Mouse (Mus musculus): ENCODE results near the gene Pde7b. TPM values are rescaled to one million over a fixed set of nuclear protein-coding genes. Genes with fewer than 3 reads are reported as not detected.

Pde7b gene
- polyA plus RNA-seq, 1 experiment from 2014 or later = 2.1 TPM

DNA sequence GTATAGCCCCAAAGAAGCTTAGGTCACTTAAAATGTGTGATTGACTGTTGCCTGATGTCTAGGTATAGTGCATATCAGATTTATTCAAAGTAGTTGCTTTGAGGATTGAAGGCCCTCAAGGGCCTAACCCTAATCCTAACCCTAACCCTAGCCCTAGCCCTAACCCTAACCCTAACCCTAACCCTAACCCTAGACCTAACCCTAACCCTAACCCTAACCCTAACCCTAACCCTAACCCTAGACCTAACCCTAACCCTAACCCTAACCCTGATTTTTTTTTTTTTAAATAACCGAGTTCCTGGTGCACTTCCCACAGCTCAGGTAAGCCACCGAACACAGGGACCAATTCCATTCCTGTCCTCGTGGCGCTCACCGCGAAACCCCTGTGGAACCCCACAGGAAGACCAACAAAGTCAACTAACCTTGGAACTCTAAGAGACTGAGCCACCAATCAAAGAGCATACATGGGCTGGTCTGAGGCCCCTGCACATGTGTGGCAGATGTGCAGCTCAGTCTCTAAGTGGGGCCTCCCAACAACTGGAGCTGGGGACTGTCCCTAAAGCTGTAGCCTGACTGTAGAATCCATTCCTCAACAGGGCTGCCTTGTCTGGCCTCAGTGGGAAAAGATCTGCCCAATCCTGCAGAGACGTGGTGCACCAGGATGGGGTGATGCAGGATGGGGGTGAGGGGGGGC is 265.1 kb downstream of the Pde7b start:
- H3K4me3 ChIP-seq = no peak overlapping the region
- DNase-seq (ENCODE audit: low spot score) = no peak
- no peaks in the 10 kb centered on the region for H3K9me3 ChIP-seq
- H3K36me3 ChIP-seq = no peaks in the 10 kb centered on the region
- no peak overlapping the region for H3K27ac ChIP-seq
- 93% methylated on average over 7 of the region's 7 CpGs for WGBS
- no peaks in the 10 kb centered on the region for H3K27me3 ChIP-seq (ENCODE audit: insufficient read depth, poor library complexity, severe bottlenecking)
- no peaks in the 10 kb centered on the region for H3K4me1 ChIP-seq (replicated peaks)

DNA sequence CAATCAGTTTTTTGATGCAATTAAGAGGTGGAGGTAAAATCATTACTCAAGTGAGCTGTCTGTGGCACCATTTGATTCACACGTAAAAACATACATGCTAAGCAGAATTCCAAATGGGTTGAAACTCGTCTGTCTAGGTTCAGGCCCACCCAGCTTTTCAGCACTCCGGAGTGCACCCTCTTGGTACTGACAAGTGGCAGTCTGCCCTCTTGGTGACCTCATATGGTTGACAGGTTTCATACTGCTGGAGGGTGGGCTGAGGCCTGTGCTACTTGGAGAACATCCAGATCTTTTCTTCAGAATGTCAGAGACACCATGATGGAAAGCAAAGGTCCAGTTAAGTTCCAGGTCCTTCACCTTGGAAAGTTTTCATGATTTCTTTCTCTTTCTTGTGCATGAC is 265.7 kb downstream of the Pde7b start:
- H3K4me3 ChIP-seq = no peak overlapping the region
- WGBS = 88% methylated on average over 3 of the region's 3 CpGs
- H3K27ac ChIP-seq = no peak overlapping the region
- DNase-seq (ENCODE audit: low spot score) = no peak
- H3K4me1 ChIP-seq (replicated peaks) = no peaks in the 10 kb centered on the region
- no peaks in the 10 kb centered on the region for H3K36me3 ChIP-seq
- H3K27me3 ChIP-seq (ENCODE audit: insufficient read depth, poor library complexity, severe bottlenecking) = no peaks in the 10 kb centered on the region
- H3K9me3 ChIP-seq = no peaks in the 10 kb centered on the region

DNA sequence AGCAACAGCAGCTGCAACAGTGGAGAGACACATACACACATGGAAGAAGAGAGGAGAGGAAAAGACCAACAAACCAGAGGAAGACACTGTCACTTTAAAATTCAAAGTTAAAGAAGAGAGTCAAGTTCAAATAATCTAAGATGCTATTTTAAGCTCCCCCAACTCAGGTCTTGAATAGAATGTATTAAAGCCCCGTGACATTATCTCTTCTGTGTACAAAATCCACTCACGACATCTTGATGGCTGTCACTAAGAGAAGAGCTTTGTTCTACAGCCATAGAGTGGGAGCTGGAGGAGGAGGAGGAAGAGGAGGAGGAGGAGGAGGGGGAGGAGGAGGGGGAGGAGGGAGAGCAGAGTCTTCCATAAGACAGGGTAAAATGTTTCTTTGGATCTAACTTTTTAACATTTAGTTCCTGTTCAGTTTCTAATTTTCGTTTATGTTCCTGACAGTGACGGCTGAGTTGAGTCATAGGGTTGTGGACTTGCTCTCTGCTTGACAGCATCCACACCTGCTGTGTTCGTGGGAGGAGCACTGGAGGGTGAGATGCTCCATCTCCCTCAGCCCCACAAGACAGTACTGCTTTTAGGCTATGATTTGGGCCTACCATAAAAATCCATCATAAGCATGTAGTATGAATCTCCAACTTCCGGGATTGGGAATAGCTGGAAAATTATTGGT is 270.4 kb downstream of the Pde7b start:
- Histone ChIP-seq H3K27me3 (ENCODE audit: insufficient read depth, poor library complexity, severe bottlenecking) (no peaks in the 10 kb centered on the region), H3K36me3 (no peaks in the 10 kb centered on the region), H3K4me1 (replicated peaks) (no peaks in the 10 kb centered on the region), H3K9me3 (no peaks in the 10 kb centered on the region), H3K27ac (no peak overlapping the region), H3K4me3 (no peak overlapping the region)
- DNase-seq (ENCODE audit: low spot score) = no peak
- WGBS = 76% methylated on average over 6 of the region's 6 CpGs

DNA sequence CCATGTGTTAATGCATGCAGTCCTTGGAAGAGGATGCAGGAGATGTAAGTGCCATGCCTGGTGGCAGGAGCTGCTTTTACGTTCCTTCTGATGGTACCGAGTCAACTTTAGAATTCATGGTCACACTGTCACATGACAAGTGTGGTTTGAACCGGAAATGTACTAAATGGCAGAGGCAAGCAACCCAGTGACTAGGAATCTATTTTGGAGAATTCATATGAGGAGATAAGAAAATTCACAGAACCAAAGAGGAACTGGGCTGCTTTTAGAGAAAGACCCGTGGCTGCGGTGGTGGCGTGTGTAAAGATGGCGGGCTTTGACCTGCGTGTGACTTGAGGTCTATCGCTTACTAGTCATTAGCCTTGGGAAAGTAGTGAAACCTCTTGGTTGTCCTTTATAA is 287.4 kb downstream of the Pde7b start:
- DNase-seq (ENCODE audit: low spot score) = no peak
- Histone ChIP-seq H3K9me3 (no peaks in the 10 kb centered on the region), H3K27ac (no peak overlapping the region), H3K4me3 (no peak overlapping the region), H3K36me3 (no peaks in the 10 kb centered on the region), H3K4me1 (replicated peaks) (no peaks in the 10 kb centered on the region), H3K27me3 (ENCODE audit: insufficient read depth, poor library complexity, severe bottlenecking) (no peaks in the 10 kb centered on the region)
- WGBS = 95% methylated on average over 9 of the region's 9 CpGs

DNA sequence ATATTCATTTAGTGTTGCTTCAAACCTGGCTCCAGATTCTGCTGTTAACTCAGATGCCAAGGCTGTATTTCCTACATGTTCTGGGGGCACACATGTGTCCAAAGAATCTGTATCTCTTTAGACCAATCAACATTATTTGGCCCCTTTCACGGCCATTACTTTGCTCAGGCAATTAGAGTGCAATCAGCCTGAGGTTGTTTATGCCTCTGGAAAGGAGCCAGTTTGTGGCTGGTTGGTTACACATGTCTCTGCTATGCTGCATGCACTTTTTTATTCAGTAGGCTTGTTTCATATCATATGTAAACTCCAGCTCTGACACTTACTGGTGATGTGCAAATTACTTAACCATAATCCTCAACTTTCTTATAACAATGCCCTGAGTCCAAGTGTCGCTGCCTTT is 287.9 kb downstream of the Pde7b start:
- no peaks in the 10 kb centered on the region for H3K27me3 ChIP-seq (ENCODE audit: insufficient read depth, poor library complexity, severe bottlenecking)
- no peaks in the 10 kb centered on the region for H3K4me1 ChIP-seq (replicated peaks)
- no peak for DNase-seq (ENCODE audit: low spot score)
- no peak overlapping the region for H3K27ac ChIP-seq
- no peaks in the 10 kb centered on the region for H3K9me3 ChIP-seq
- 96% methylated on average over 2 of the region's 2 CpGs for WGBS
- no peak overlapping the region for H3K4me3 ChIP-seq
- no peaks in the 10 kb centered on the region for H3K36me3 ChIP-seq

DNA sequence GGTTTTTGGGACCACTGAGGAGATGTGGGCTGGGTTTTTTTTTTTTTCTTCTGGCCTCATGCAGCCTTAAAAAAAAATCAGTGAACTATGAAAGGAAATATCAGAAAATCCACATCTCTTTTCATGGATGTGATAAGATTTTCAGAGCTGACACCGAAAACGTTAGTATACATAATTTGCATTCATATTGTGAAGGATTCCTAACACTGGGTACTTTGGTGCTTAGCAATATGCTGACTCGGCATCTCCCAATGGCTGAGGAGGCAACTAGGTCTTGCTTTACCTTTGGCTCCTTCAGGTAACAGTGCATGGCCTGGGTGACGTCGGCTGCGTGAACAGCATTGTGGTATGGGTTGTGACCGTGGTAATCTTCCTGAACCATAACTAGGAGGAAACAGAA is 289.0 kb downstream of the Pde7b start:
- Histone ChIP-seq H3K36me3 (no peaks in the 10 kb centered on the region), H3K27me3 (ENCODE audit: insufficient read depth, poor library complexity, severe bottlenecking) (no peaks in the 10 kb centered on the region), H3K9me3 (no peaks in the 10 kb centered on the region), H3K4me1 (replicated peaks) (no peaks in the 10 kb centered on the region), H3K4me3 (no peak overlapping the region), H3K27ac (no peak overlapping the region)
- DNase-seq (ENCODE audit: low spot score) = no peak
- WGBS = 93% methylated on average over 7 of the region's 7 CpGs

DNA sequence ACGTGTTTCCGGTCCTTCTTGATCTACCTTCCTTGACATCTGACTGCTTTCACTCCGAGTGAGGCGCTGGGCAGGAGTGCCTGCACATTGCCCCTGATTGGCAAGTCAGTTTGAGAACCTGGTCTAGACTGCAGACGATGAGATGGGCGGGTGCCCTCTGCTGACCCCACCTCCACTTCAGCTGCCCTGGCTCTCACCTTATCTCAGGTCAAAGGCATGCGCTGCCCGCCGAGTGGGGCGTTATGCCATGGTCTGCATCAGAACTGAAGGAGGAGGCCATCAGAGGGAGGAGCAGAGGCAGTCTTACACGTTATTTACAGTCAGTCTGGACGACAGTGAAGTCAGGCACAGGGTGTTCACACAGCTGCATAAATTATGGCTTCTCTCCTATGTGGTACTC is 293.5 kb downstream of the Pde7b start:
- H3K9me3 ChIP-seq = no peaks in the 10 kb centered on the region

DNA sequence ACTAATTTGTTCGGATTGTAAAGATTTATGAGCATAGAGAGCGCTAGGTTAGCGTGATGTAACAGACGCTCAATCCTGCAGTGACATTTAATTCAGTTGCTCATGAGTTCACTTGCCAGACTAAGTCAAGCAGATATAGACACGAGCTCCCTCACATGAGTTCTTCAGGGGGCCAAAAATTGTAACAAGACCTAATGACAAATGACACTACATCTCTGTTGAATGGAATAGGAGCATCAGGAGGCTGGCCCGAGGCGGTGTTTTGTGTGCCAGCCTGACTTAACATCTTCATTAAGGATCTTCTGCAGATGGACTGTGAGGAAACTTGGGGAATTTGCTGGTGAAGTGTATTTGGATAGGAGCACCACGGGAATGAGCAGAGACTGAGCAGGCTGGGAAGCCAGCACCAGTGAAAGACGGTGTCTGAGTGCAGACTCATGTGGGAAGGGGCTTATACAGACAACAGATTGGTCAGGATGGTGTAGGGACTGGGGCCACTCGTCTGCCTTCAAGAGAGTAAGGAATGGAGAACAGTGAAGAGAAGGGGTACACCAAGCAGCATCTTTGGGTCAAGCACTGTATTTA is 303.5 kb downstream of the Pde7b start:
- Histone ChIP-seq H3K4me3 (no peak overlapping the region), H3K4me1 (replicated peaks) (no peaks in the 10 kb centered on the region), H3K36me3 (no peaks in the 10 kb centered on the region), H3K9me3 (no peaks in the 10 kb centered on the region), H3K27ac (no peak overlapping the region), H3K27me3 (ENCODE audit: insufficient read depth, poor library complexity, severe bottlenecking) (no peaks in the 10 kb centered on the region)
- no peak for DNase-seq (ENCODE audit: low spot score)
- 84% methylated on average over 10 of the region's 10 CpGs for WGBS

More for the DNA sequence above, 293.5 kb downstream of the Pde7b start:
- DNase-seq (ENCODE audit: low spot score) = no peak
- Histone ChIP-seq H3K27me3 (ENCODE audit: insufficient read depth, poor library complexity, severe bottlenecking) (no peaks in the 10 kb centered on the region), H3K4me3 (no peak overlapping the region), H3K4me1 (replicated peaks) (peaks cover 9% of the 10 kb centered on the region; the same call in 1 of the 2 replicates), H3K27ac (no peak overlapping the region), H3K36me3 (no peaks in the 10 kb centered on the region)
- 85% methylated on average over 12 of the region's 12 CpGs for WGBS

DNA sequence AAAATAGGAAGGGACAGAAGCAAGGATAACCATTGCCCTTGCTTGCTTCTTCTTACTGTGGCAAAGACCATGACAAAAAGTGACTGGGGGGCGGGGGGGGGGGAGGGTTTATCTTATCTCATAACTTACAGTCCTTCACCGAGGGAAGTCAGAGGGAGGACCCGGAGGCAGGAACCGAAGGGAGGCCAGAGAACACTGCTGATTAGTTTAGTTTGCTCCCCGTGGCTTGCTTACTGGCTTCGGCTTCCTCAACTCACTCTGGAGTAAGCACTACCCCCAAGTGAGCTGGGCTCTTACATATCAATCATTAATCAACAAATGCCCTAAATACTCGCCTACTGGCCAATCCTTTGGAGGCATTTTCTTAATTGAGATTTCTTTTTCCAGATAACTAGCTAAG is 304.6 kb downstream of the Pde7b start:
- Histone ChIP-seq H3K4me1 (replicated peaks) (no peaks in the 10 kb centered on the region), H3K27ac (no peak overlapping the region), H3K4me3 (no peak overlapping the region), H3K27me3 (ENCODE audit: insufficient read depth, poor library complexity, severe bottlenecking) (no peaks in the 10 kb centered on the region), H3K9me3 (no peaks in the 10 kb centered on the region), H3K36me3 (no peaks in the 10 kb centered on the region)
- 72% methylated on average over 7 of the region's 7 CpGs for WGBS
- no peak for DNase-seq (ENCODE audit: low spot score)

DNA sequence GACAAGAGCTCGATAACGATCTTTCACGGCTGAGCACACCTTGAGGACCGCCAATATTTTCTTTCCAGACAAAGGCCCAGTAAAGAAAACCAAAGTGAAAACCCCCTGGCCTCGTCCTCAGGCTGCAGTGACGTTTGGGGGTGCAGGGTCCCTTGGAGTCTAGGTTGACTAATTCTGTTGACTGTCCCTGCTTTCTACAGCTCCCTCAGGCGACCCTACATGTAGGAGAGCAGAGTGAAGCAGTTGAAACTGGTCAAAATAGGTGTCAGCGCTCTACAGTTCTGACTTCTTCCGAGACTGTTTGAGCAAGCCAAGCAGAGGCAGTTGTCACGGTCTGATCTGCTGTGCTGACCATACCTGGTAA is 306.0 kb downstream of the Pde7b start:
- Histone ChIP-seq H3K27me3 (ENCODE audit: insufficient read depth, poor library complexity, severe bottlenecking) (no peaks in the 10 kb centered on the region), H3K9me3 (no peaks in the 10 kb centered on the region), H3K4me1 (replicated peaks) (no peaks in the 10 kb centered on the region), H3K4me3 (no peak overlapping the region), H3K36me3 (no peaks in the 10 kb centered on the region), H3K27ac (no peak overlapping the region)
- DNase-seq (ENCODE audit: low spot score) = no peak
- 83% methylated on average over 10 of the region's 10 CpGs for WGBS

DNA sequence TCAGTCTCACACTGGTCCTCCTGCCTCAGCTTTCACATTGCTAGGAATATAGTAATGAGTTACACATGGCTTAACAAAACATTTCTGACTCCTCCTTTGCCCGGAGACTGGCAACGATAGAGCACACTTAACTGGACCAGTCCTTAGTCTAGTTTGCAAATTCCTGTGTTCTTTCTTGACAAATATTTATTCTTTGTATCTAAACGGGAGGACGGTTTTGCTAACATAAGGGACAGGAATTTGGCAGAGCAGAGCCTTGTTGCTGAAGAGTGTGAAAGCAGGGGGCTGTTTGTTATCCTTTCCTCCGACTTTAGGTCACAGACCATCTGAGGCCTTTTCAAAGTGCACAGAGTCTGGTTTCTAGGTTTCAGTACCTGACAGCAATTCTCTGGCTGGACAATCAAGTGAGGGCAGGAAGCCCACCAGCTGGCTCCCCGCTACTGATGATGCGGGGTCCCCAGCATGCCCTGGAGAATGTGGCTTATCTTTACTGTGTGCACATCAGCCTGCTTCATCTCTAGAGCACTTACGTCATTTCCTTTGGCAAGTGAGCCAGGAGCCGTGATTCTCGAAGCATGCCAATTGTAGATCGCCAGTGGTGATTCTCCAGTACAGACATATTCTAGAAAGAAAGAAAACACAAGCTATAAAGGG is 306.5 kb downstream of the Pde7b start:
- DNase-seq (ENCODE audit: low spot score) = no peak
- no peaks in the 10 kb centered on the region for H3K9me3 ChIP-seq
- H3K4me3 ChIP-seq = no peak overlapping the region
- no peaks in the 10 kb centered on the region for H3K27me3 ChIP-seq (ENCODE audit: insufficient read depth, poor library complexity, severe bottlenecking)
- H3K36me3 ChIP-seq = no peaks in the 10 kb centered on the region
- H3K4me1 ChIP-seq (replicated peaks) = no peaks in the 10 kb centered on the region
- WGBS = 80% methylated on average over 11 of the region's 11 CpGs
- no peak overlapping the region for H3K27ac ChIP-seq

DNA sequence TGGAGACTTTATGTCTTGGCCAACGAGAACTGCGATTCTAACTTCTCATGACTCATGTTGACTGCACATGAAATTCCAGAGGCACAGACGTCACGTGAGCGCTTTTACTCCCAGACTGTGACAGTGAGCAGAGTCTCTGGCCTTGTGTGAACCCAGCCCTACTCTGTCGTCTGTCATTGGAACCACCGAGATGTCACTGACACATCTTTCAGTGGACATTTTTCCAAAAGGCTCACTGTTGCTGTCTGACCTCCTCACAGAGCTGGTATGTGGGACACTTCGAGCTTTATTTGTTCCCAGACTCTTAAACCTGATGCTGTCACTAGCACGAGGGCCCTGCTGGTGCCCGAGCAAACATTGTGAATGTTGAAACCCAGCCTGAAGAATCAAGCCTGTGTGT is 315.7 kb downstream of the Pde7b start:
- Histone ChIP-seq H3K9me3 (no peaks in the 10 kb centered on the region), H3K27me3 (ENCODE audit: insufficient read depth, poor library complexity, severe bottlenecking) (no peaks in the 10 kb centered on the region), H3K4me1 (replicated peaks) (no peaks in the 10 kb centered on the region), H3K4me3 (no peak overlapping the region), H3K27ac (no peak overlapping the region), H3K36me3 (no peaks in the 10 kb centered on the region)
- no peak for DNase-seq (ENCODE audit: low spot score)
- WGBS = 86% methylated on average over 10 of the region's 10 CpGs

DNA sequence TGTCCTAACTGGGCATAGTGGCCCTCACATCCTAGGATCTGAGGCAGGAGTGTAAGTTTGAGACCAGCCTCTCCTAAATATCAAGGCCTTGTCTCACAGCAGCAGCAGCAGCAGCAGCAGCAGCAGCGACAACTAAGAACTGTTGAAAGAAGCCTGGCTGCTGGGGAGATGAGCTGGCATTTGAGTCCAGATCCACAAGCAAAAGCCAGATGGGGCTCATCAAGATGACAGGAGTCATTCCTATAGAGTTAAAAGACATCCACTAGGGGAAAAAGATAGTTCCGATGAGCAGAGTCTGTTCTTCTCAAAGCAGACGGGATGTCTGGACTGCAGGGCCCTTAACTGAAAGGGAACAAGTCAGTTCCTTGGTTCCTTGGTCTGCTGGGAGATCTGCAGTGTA is 316.5 kb downstream of the Pde7b start:
- H3K27me3 ChIP-seq (ENCODE audit: insufficient read depth, poor library complexity, severe bottlenecking) = no peaks in the 10 kb centered on the region
- no peak overlapping the region for H3K27ac ChIP-seq
- no peak for DNase-seq (ENCODE audit: low spot score)
- 75% methylated on average over 3 of the region's 3 CpGs for WGBS
- H3K4me3 ChIP-seq = no peak overlapping the region
- H3K4me1 ChIP-seq (replicated peaks) = no peaks in the 10 kb centered on the region
- H3K9me3 ChIP-seq = no peaks in the 10 kb centered on the region
- no peaks in the 10 kb centered on the region for H3K36me3 ChIP-seq

Data from hindbrain, embryonic 10.5 days (tissue).